Mouse (Mus musculus) testis, postnatal 10 days (tissue): ENCODE measurements at regions not wholly inside any gene's neighbourhood (a gene's known extent, or its start where the extent isn't known, plus 50 kb on each side); places are given as distances from the start of the nearest gene placed in this dataset.

Experiments used
- DNase-seq: peaks from one replicate; pipeline ENCODE4 v3.0.0; 2021; ENCODE audit warnings: low spot score

DNA sequence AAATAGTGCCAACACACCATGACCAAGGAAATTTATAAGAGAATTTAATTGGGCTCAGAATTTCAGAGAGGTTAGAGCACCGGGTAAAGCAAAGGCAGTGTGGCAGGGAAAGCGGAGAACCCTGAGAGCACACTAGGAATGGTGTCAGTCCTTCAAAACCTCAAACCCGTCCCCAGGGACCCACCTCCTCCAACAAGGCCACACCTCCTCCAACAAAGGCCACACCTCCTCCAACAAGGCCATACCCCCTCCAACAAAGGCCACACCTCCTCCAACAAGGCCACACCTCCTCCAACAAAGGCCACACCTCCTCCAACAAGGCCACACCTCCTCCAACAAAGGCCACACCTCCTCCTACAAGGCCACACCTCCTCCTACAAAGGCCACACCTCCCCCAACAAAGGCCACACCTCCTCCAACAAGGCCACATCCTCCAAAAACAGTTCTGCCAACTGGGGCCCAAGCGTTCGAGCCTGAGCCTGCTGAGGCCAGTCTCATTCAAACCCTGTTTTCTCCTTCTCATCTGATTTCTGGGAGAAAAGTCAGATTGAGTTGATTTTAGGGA is 109.8 kb upstream of the Zfp217 start:
- no peak for DNase-seq

DNA sequence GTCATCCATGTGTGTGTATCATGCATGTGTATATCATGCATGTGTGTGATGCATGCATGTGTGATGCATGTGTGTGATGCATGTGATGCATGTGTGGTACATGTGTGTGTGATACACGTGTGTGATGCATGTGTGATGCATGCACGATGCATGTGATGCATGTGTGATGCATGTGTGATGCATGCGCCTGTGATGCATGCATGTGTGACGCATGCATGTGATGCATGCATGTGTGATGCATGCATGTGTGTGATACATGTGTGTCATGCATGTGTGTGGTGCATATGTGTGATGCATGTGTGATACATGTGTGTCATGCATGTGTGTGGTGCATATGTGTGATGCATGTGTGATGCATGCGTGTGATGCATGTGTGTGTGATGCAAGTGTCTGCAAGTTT is 108.1 kb upstream of the Zfp217 start:
- no peak for DNase-seq

DNA sequence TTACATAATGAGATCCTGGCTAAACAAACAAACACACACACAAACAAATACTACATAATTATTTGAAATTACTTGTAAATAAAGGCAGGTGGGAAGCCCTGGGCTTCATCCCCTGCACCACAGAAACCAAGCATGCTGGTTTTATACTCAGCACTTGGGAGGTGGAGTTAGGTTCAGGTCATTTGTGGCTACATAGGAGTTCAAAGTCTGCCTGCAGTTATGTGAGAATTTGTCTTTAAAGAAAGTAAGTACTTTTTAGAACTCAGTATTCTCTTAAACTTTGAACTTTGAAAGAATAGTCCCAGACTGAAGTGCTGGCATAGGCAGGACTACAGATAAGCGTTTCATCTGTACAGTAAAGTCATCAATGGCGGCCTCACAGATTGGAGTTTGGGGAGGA is 107.6 kb upstream of the Zfp217 start:
- no peak for DNase-seq

DNA sequence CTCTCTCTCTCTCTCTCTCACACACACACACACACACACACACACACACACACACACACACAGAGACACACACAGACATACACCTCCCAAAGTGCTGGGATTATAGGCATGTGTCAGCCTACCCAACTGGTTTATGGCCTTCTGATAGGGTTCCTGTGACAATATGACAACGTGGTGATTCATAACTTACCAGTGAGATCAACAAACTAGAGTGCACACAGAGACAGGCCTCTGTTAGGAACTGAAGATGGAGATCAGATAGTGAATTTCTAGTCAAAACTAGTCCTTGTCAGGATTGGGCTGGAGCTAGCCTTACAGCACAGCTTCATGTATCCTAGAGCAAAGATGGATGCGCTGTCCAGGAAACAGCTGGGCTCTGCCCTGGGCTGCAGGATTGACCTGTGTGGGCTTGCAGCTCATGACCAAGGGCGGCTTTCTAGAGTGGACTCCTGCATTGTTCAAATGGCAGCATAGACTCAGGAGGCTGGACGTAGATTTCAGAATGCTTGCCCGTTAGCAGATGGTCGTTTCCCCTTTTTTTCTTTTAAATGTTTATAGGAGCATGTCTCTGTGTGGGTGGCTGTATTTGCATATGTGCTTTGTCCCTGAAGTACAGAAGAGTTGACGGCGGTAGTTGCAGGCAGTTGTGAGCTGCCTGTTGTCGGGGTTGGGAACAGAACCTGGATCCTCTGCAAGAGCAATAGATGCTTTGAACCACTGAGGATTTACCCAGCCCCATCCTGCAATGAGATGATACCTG is 106.0 kb upstream of the Zfp217 start:
- DNase-seq = no peak

DNA sequence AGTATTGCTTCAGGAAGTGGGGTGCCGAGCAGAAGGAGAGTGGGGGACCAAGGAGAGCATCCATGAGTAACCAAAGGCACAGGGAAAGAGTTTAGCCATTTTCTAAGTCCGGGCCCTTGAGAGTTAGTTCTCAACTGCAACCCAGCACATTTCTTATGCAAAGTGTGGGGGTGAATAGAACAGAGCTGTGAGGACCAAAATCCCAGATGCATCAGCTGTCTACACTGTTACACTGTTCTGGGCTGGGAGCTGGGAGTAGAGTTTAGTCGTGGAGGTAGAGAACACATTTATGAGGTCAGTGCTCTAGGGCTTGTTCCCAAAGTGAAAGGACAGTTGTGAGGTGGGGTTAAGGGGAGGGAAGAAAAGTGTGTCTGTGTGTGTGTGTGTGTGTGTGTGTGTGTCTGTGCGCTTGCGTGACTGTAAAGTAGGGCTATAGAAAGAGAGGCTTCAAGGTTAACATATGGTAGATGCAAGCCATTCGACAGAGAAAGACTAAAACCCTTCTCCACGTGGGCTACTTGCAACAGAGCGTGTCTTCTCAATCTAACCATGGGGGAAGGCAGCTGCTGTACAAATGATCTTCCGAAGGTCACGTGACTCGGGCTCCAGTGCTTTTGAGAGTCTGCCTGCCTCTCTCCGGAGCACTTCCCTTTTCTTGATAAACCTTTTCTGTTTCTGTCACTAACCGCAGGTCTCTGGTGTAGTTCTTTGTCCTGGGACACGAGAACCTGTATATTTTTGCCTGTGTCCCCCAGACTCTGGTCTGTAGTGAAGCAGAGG is 104.5 kb upstream of the Zfp217 start:
- no peak for DNase-seq

DNA sequence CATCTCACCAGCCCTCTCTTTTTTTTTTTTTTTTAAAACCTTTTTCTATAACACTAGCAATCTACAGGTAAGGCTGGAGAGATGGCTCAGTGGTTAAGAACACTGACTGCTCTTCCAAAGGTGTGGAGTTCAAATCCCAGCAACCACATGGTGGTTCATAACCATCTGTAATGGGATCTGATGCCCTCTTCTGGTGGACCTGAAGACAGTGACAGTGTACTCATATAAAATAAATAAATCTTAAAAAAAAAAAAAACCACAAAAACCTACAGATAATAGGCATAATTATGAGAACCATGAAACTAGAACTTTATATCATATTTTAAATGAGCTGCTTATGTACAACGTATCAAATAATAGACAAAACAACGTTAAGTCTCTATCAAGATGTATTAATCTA is 102.8 kb upstream of the Zfp217 start:
- DNase-seq = no peak

DNA sequence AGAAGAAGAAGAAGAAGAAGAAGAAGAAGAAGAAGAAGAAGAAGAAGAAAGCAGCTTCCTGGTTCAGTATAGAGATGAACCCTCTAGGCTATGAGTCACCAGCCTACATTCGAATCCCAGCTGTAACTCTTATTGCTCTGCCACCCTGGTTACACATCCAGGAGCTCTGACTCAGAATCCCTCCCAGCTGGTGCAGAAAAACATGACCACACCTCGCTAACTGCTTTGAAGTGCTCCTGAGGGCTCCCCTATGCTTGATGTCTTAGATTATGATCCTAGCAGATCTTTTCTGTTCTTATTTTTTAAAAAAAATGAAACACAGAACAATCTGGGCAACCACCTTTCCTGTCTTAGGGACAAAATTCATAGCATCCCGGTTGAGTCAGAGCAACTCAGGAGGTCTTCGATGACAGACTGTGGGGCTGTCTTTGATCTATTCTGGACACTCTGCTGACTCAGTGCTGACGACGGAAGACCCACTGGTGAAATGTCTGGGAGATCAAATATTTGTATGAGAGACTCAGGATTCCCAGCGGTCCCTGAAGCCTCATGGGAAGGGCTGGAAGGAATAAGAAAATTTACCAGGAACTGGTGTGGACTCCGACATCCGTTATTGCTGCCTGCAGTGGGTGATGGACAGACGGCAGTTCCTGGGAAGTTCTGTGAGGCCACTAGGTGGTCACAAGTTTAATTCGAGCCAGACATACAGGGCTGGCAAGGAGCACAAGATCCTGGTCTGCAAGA is 100.0 kb upstream of the Zfp217 start:
- no peak for DNase-seq

DNA sequence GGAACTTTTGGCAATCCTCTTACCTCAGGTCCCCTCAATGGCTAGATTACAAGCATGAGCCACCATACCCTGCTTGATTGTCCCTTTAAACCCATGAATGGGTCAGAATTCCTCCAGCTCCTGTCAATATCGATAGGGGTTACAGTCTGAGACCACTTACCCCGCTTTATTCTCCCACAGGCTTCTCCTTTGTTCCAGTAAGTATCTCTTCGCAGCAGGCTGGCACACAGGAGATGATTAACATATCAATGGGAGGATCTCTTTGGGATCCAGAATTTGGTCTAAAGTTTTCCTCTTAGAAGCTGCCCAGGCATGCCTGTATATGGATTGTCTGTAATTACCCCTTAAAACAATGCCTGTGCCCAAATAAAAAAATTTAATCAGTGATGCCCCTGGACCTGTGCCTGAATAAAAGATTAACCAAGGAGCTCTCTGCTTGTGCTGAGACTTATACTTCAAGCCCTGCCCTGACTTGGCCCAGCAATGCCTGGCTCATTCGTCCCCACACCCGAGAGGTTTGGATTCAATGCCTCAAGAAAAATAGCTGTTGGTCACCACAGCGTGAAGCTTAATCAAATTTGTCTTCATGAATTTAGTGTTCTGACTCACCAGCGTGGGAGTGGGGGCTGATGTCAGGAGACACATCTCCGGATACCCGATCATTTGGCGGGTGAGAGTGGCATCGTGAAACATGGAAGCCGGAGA is 97.9 kb upstream of the Zfp217 start:
- no peak for DNase-seq

DNA sequence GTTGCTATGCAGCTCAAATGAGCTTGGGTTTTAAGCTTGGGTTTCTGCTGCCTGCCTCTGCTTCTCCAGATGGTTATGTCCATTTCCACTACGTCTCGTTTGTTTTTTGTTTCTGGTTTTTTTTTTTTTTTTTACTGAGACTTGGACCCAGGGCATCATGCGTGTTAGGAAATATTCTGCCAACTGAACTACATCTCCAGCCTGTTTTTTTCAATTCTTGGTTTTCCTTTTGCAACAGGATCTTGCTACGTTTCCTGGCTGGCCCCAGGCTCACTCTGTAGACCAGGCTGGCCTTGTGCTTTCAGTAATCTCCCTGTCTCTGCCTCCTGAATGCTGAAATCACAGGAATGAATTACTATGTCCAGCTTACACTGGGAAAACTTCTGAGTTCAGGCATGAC is 96.2 kb upstream of the Zfp217 start:
- DNase-seq = no peak

DNA sequence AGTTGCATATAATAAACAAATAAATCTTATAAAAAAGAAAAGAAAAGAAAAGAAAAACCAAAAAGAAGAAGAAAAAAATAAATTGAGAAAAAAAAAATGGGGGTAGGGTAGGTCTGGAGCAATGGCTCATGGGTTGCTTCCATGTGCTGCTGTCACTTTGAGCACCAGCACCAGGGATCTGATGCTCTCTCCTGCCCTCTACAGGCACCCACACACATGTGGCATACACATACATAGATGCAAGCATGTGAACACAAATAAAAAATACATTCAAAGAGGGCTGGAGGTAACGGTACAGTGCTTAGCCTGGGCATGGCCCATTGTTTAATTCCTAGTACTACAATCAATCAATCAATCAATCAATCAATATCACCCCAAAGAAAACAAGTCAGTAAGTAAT is 90.1 kb upstream of the Zfp217 start:
- no peak for DNase-seq

DNA sequence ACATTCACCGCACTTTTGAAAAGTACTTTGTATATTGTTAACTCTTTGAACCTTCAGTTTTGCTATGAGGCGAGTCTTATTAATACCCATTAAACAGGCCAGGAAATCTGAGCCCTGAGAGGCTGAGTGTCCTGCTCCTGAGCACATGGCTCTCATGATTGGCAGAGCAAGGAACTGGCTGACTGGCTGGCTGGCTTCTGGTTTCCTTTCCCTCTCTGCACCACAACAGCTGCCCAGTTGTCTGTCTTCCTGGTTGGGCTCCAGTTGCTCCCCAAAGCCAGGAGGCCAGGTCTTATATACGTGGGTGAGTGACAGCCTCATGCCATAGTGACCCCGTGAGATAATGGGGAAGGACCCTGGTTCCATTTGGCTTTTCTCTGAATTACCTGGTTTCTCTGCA is 85.5 kb upstream of the Zfp217 start:
- DNase-seq = no peak

DNA sequence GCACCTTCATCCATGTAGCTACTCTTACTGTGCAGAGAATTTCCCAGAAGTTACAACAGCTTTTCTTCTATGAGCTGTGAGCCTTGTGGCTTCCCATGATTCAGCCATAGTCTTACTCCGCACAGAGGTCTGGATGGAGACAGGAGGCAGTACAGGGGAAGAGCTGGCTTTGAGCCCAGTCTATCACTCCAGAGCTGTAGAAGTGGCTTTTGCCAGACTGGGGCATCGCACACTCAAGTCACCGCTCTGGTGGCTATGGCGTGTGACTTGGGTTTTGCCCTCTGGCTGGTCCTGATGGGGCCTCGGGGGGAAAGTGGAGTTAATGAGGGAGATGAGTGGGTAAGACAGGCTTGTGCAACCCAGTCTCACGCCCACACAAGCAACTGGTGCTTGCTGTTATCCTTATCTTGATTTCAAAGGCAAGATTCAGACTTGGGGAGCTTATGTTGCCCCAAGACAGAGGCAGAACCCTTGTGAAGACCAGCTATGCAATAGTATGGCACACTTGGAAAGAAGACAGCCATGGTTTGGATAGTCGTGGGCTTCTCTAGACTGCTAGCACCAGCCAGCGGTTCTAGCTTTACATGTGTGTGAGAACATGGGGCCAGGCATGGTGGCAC is 81.7 kb upstream of the Zfp217 start:
- no peak for DNase-seq

DNA sequence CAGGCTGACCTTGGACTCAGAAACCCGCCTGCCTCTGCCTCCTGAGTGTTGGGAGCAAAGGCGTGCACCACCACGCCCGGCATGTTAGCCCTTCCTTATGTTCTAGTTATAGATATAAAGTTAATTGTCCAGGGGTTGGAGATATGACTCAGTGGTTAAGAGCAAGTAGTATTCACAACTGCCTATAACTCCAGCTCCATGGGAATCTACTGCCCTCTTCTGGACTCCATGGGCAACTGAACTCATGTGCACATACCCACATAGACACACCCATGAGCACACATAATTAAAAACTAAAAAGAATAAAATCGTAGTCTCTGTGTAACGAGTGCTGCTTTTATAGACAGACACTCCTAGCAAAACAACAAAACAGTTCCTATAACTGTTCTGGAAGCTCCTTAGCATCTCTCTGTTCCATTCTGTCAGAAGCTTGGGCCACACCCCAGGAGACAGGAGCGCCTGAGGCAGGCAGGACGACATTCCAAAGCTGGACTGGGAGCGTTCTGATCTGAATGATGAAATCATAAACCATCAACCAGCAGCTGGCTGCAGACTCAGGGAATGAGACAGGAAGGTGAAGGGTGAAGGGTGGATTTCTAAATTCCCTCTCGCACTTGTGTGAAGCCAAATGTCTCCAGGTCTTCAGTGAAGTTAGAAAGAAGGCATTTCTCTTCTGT is 80.6 kb upstream of the Zfp217 start:
- no peak for DNase-seq

DNA sequence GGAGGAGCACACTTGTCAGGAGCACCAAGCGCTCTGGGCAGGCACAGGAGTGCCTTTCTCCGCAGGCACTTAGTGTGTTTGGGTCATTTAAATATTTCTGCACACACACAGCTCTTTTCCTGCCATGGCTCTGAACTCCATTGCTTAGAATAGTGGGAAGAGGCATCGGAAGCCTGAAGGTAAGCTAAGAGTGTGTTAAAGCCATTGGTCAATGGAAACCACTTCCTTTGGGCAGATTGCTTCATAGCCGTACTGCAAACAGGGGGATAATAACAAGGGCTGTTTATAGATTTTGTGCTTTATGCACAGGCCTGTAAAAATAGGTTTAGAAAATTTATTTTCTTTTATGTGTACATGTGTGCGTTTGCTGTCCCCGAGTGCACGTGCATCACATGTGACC is 76.0 kb upstream of the Zfp217 start:
- no peak for DNase-seq

DNA sequence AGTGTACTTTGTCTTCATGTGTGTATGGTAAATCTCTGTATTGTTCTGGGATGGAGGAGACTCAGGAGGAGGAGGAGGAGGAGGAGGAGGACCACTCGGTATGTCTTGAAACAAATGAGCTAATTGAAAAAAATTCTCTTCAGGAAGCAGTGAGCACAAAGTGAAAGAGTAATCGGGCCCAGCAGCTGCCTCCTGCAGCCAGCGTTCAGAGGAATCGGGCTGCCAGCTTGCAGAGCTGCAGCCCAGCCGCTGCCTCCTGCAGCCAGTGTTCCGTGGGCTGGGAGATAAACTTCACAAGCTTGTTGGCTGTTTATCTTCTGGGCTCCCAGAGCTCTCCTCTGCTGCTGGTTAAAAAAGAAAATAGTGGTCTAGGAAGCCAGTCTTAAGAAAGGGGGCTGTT is 74.9 kb upstream of the Zfp217 start:
- DNase-seq = no peak

DNA sequence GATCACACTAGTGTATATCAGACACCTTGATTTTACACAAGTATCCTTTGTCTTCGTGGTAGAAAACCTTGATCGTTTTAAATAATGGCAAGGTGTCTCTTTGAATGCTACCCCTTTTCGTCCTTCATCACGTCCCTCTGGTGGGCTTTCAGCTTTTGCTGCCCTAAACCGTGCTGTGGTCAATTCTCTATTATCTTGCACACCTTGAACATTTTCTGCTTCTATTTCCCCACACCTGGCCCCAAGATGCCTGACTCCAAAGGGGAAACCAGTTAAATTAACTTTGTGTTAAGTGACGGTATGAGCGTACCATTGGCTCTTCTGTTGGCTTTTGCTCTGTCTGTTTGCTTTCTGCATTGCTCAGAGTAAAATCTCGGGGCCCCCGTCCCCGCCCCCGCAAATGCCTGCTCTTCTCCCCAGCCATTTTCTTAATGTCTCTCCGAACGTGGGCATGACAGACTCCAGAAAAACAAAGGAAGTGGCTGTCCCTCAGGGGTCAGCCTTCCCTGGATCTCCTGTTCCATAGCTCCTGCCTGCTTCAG is 74.2 kb upstream of the Zfp217 start:
- no peak for DNase-seq

DNA sequence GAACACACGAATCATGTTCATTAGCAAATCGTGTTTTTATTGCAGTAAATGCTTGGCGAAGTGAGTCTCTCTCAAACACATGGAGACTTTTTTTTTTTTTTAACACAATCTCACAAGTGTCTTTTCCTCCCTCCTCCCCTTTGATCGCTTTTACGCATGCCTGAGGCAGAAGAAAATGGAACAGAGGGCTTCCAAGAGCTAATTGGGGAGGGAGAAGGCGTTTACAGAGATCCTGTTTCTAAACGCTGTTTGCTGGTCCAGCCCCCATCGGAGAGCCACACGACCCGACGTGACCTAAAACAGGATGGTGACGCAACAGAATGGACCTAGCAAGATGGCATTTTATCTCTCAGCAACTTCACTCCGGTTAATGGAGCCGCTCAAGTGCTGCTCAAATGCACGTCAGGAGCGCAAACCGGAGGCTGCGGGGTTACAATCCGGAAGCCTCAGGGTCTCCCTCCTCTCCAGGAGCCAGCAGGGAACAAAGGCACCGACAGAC is 73.0 kb upstream of the Zfp217 start:
- DNase-seq = no peak

DNA sequence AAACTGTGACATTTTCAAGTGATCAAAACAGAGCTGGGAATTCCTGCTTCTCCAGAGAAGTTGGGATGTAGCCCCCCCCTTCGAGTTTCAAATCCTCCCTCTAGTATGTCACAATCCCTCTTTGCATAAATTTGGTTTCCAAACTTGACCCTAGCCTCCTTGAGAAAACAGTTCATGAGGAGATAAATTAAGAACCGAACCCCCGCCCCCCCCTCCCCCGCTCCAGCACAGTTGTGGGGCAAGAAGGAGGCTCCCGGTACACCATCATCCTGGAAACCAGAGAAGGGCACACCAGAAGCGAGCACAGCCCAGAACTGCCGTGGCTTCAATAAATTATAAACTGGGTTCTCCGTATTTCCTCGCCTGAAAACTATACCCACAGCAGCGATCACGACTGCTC is 72.5 kb upstream of the Zfp217 start:
- no peak for DNase-seq

DNA sequence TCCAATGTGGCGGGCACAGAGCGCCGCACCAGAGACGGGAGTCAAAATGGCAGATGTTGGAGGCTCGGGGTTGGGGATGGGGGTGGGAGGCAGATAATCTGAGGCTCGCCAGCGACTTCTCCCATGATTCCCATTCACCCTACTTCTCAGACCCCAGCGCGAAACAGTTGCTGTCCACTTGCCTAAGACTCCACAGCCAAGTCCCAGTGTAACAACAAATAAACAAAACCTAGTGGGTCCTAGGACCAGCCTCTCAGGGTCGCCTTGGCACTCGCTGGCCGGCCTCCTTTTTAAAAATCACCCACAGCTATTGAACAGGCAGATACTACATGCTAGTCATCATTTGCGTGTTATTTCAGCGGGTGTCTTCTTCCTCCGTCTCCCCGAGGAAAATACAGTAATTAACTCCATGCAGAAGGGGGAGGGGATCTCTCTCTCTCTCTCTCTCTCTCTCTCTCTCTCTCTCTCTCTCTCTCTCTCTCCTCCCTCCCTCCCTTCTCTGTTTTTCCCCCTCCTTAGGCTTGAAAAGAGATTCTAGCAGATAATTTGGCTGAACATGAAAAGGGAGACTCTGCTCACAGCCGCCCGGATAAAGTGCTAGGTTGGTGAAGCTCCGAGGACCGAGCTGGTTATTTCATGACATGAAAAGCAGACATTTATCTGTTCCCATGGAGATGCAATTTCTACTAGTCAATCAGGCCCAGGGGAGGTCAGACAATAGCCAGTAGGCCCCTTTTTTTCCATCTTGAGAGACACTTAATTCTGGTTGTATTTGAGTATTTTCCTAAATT is 71.9 kb upstream of the Zfp217 start:
- DNase-seq = no peak

DNA sequence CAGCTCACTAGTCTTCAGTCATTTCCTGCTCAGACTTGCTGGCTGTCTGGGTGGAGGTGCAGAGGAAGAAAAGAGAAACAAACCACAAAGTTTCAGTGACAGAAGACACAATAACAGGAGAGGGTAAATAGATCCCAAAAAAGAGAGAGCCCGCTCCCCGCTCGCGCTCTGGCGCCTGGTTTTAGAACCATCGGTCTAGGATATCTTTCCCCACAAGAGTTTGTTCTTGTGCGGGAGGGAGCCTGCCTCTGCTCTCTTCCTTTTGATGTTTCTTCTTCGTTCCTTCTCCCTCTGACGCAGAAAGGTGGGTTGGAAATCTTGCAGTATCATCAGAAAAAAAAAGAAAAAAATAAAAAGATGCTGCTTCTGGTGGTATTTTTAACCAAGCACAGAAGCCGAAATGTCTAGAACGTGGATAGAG is 71.3 kb upstream of the Zfp217 start:
- no peak for DNase-seq
